Mouse (Mus musculus): ENCODE data around the gene Gcnt3. TPM values are rescaled to one million over a fixed set of nuclear protein-coding genes. Genes with fewer than 3 reads are reported as not detected.
A peak's percentile ranks its signal among the peaks of the same experiment; 100 is the strongest.
"Not testable (repeated sequence)": the region's sequence is repeated elsewhere in the genome, so short reads cannot be mapped to it uniquely, and the experiment has no call there.

The Gcnt3 gene
- polyA plus RNA-seq, 1 experiment from 2014 or later: 2.9 TPM

- 93% methylated on average over 2 of the region's 2 CpGs for WGBS
- TF ChIP-seq CTCF (IDR thresholded peaks at IDR 0.05; ENCODE audit: low read depth): no peak
- DNase-seq (ENCODE audit: low spot score) (no peak), ATAC-seq (replicated peaks; ENCODE audit: low FRiP score, low read depth) (no peak)
- Histone ChIP-seq H3K27me3 (ENCODE audit: insufficient read depth, low read length) (no peaks in the 10 kb centered on the region), H3K27ac (no peak overlapping the region), H3K4me2 (ENCODE audit: low read length) (no peak overlapping the region), H3K9me3 (replicated peaks; ENCODE audit: low read length) (no peaks in the 10 kb centered on the region), H3K9ac (ENCODE audit: low read depth, low read length) (no peak overlapping the region), H3K4me1 (replicated peaks; ENCODE audit: insufficient read depth, low read length) (no peaks in the 10 kb centered on the region), H3K36me3 (ENCODE audit: insufficient read depth, low read length) (peaks cover 5% of the 10 kb centered on the region; the same call in 1 of the 2 replicates), H3K4me3 (replicated peaks; ENCODE audit: low read depth, low read length) (no peak overlapping the region)
Observed at GRCm38 (mm10) chr9:70025365-70026012, 12.4 kb downstream of the Gcnt3 start.

DNA sequence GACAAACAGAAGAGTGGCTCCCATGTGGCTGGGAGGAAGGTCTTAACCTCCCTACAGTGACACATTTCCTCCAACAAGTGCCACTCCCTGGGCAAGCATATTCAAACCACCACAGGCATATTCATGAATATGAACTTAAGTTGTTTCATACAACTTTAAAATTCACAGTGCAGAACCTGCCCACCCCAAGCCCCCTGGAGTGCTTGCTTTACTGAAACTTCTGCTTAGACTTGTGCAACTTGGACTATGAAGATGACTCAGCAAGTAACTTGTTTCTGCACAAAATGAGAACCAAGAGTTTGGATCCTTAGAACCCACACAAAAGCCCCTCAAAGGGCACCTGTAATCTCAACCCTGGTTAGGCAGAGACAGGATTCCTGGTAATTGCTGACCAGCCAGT is 13.2 kb downstream of the Gcnt3 start:
- H3K4me1 ChIP-seq (replicated peaks; ENCODE audit: insufficient read depth, low read length): no peaks in the 10 kb centered on the region
- no peak overlapping the region for H3K27ac ChIP-seq
- no peak overlapping the region for H3K4me3 ChIP-seq (replicated peaks; ENCODE audit: low read depth, low read length)
- H3K36me3 ChIP-seq (ENCODE audit: insufficient read depth, low read length): peaks cover 5% of the 10 kb centered on the region; the same call in 1 of the 2 replicates
- H3K9ac ChIP-seq (ENCODE audit: low read depth, low read length): no peak overlapping the region
- TF ChIP-seq CTCF (IDR thresholded peaks at IDR 0.05; ENCODE audit: low read depth): no peak
- ATAC-seq (replicated peaks; ENCODE audit: low FRiP score, low read depth) (no peak), DNase-seq (ENCODE audit: low spot score) (no peak)
- H3K27me3 ChIP-seq (ENCODE audit: insufficient read depth, low read length): no peaks in the 10 kb centered on the region
- no peak overlapping the region for H3K4me2 ChIP-seq (ENCODE audit: low read length)
- no peaks in the 10 kb centered on the region for H3K9me3 ChIP-seq (replicated peaks; ENCODE audit: low read length)

- not testable (repeated sequence) for H3K4me3 ChIP-seq (replicated peaks; ENCODE audit: low read depth, low read length); H3K4me1 ChIP-seq (replicated peaks; ENCODE audit: insufficient read depth, low read length); H3K9me3 ChIP-seq (replicated peaks; ENCODE audit: low read length); ATAC-seq (replicated peaks; ENCODE audit: low FRiP score, low read depth); DNase-seq (ENCODE audit: low spot score); H3K9ac ChIP-seq (ENCODE audit: low read depth, low read length); H3K27me3 ChIP-seq (ENCODE audit: insufficient read depth, low read length); H3K36me3 ChIP-seq (ENCODE audit: insufficient read depth, low read length); H3K27ac ChIP-seq; H3K4me2 ChIP-seq (ENCODE audit: low read length)
- 58% methylated on average over 1 of the region's 1 CpGs for WGBS
Observed at GRCm38 (mm10) chr9:70023615-70024014, 14.3 kb downstream of the Gcnt3 start.

DNA sequence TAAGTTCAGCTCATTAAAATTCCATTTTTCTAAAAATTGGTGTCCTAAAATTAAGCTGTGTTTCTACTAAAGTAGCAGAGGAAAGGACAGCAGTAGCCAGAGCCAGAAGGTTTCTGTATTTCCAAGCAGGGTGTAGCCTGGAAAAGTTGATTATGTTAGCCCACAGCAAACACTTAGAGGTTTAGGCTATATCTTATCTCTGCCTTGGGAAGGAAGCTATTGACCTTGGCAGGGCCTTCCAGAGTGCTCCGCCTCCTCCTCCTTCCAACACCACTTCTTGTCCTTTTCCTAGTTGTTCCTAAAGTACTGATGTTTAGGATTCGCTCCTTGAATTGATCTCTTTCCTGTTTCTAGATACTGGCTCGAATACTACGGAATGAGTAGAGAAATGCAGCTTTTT is 15.8 kb downstream of the Gcnt3 start:
- H3K9me3 ChIP-seq (replicated peaks; ENCODE audit: low read length): no peaks in the 10 kb centered on the region
- ATAC-seq (replicated peaks; ENCODE audit: low FRiP score, low read depth): no peak
- WGBS: 95% methylated on average over 4 of the region's 4 CpGs

DNA sequence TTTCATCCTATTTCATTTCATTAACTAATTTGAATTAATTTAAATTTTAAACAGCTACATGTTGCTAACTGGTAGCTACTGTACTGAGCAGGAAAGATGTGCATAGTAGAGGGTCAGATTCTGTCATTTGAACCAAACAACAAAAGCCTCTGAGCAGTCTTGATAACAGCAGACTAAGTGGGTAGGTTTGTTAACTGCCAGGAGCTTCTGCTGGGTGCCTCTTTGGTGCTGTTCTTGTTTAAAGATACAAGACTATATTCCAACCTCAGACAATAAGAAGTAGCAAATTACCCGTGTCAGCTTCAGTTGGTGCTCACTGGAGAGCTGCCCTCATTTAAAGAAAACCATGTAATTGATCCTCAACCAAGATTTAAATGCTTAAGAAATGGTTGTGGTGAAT is 16.3 kb downstream of the Gcnt3 start:
- DNase-seq (ENCODE audit: low spot score): no peak
- Histone ChIP-seq H3K9me3 (replicated peaks; ENCODE audit: low read length) (no peaks in the 10 kb centered on the region), H3K36me3 (ENCODE audit: insufficient read depth, low read length) (peaks cover 8% of the 10 kb centered on the region; the same call in 1 of the 2 replicates), H3K4me2 (ENCODE audit: low read length) (no peak overlapping the region), H3K4me3 (replicated peaks; ENCODE audit: low read depth, low read length) (no peak overlapping the region), H3K9ac (ENCODE audit: low read depth, low read length) (no peak overlapping the region), H3K27ac (no peak overlapping the region), H3K27me3 (ENCODE audit: insufficient read depth, low read length) (no peaks in the 10 kb centered on the region), H3K4me1 (replicated peaks; ENCODE audit: insufficient read depth, low read length) (no peaks in the 10 kb centered on the region)
- ATAC-seq (replicated peaks; ENCODE audit: low FRiP score, low read depth): no peak
- no peak for TF ChIP-seq CTCF (IDR thresholded peaks at IDR 0.05; ENCODE audit: low read depth)
- 59% methylated on average over 1 of the region's 1 CpGs for WGBS

More for the DNA sequence above, 15.8 kb downstream of the Gcnt3 start:
- no peak for DNase-seq (ENCODE audit: low spot score)
- Histone ChIP-seq H3K4me1 (replicated peaks; ENCODE audit: insufficient read depth, low read length) (no peaks in the 10 kb centered on the region), H3K36me3 (ENCODE audit: insufficient read depth, low read length) (peaks cover 8% of the 10 kb centered on the region; the same call in 1 of the 2 replicates), H3K27me3 (ENCODE audit: insufficient read depth, low read length) (no peaks in the 10 kb centered on the region), H3K4me3 (replicated peaks; ENCODE audit: low read depth, low read length) (no peak overlapping the region), H3K9ac (ENCODE audit: low read depth, low read length) (no peak overlapping the region), H3K27ac (no peak overlapping the region), H3K4me2 (ENCODE audit: low read length) (no peak overlapping the region)
- TF ChIP-seq CTCF (IDR thresholded peaks at IDR 0.05; ENCODE audit: low read depth): no peak

GRCm38 (mm10) chr9:70018879-70019278 is 19.0 kb downstream of the Gcnt3 start:
- DNase-seq (ENCODE audit: low spot score) (peak; percentile 65), ATAC-seq (replicated peaks; ENCODE audit: low FRiP score, low read depth) (no peak)
- Histone ChIP-seq H3K4me3 (replicated peaks; ENCODE audit: low read depth, low read length) (no peak overlapping the region), H3K9me3 (replicated peaks; ENCODE audit: low read length) (no peaks in the 10 kb centered on the region), H3K4me2 (ENCODE audit: low read length) (no peak overlapping the region), H3K4me1 (replicated peaks; ENCODE audit: insufficient read depth, low read length) (peaks cover 5% of the 10 kb centered on the region; the same call in 1 of the 2 replicates), H3K36me3 (ENCODE audit: insufficient read depth, low read length) (peaks cover 8% of the 10 kb centered on the region; the same call in 1 of the 2 replicates), H3K27me3 (ENCODE audit: insufficient read depth, low read length) (no peaks in the 10 kb centered on the region), H3K27ac (no peak overlapping the region), H3K9ac (ENCODE audit: low read depth, low read length) (no peak overlapping the region)
- TF ChIP-seq CTCF (IDR thresholded peaks at IDR 0.05; ENCODE audit: low read depth): peak; percentile 75

DNA sequence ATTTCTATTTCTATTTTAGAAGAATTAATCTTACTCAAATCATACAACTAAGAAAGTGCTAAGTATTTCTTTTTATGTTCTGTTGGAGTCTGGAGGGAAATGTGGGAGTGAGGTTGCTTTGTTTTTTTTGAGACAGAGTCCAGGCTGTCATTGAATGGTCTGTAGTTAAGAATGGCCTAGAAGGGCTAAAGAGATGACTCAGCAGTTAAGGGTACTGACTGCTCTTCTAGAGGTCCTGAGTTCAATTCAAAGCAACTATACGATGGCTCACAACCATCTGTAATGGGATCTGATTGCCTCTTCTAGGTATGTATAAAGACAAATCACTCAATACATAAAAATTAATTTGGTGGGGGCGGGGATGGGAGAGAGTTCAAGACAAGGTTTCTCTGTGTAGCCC is 22.3 kb downstream of the Gcnt3 start:
- DNase-seq (ENCODE audit: low spot score): no peak
- peaks cover 9% of the 10 kb centered on the region for H3K4me1 ChIP-seq (replicated peaks; ENCODE audit: insufficient read depth, low read length)
- TF ChIP-seq CTCF (IDR thresholded peaks at IDR 0.05; ENCODE audit: low read depth): no peak
- H3K27me3 ChIP-seq (ENCODE audit: insufficient read depth, low read length): no peaks in the 10 kb centered on the region
- no peak overlapping the region for H3K4me3 ChIP-seq (replicated peaks; ENCODE audit: low read depth, low read length)
- no peaks in the 10 kb centered on the region for H3K9me3 ChIP-seq (replicated peaks; ENCODE audit: low read length)
- no peak overlapping the region for H3K4me2 ChIP-seq (ENCODE audit: low read length)
- WGBS: 90% methylated on average over 2 of the region's 2 CpGs
- H3K36me3 ChIP-seq (ENCODE audit: insufficient read depth, low read length): 0 out of 2 replicates have a peak, but pooled peaks cover 3% of the 10 kb centered on the region
- H3K9ac ChIP-seq (ENCODE audit: low read depth, low read length): no peak overlapping the region
- no peak overlapping the region for H3K27ac ChIP-seq
- no peak for ATAC-seq (replicated peaks; ENCODE audit: low FRiP score, low read depth)
